Mouse (Mus musculus): ENCODE measurements around the gene Egfl7.

Gene Egfl7

GRCm38 (mm10) chr2:26594461-26594933 lies 14.7 kb downstream of the Egfl7 start:
- DNase-seq (ENCODE audit: low spot score) = no peak

GRCm38 (mm10) chr2:26594934-26595724 lies 15.3 kb downstream of the Egfl7 start:
- DNase-seq (ENCODE audit: low spot score) = no peak

- no peak for DNase-seq (ENCODE audit: low spot score)
Observed at GRCm38 (mm10) chr2:26595725-26596435, 16.1 kb downstream of the Egfl7 start.

- no peak for DNase-seq (ENCODE audit: low spot score)
Observed at GRCm38 (mm10) chr2:26596898-26597297, 17.1 kb downstream of the Egfl7 start.

- DNase-seq (ENCODE audit: low spot score) = no peak
Observed at GRCm38 (mm10) chr2:26597810-26598209, 18.0 kb downstream of the Egfl7 start.

GRCm38 (mm10) chr2:26598462-26598861 lies 18.6 kb downstream of the Egfl7 start:
- DNase-seq (ENCODE audit: low spot score) = no peak

GRCm38 (mm10) chr2:26599965-26600364 lies 20.2 kb downstream of the Egfl7 start:
- no peak for DNase-seq (ENCODE audit: low spot score)

- no peak for DNase-seq (ENCODE audit: low spot score)
Observed at GRCm38 (mm10) chr2:26600664-26601063, 20.9 kb downstream of the Egfl7 start.

- no peak for DNase-seq (ENCODE audit: low spot score)
Observed at GRCm38 (mm10) chr2:26601595-26601994, 21.8 kb downstream of the Egfl7 start.

- DNase-seq (ENCODE audit: low spot score) = no peak
Observed at GRCm38 (mm10) chr2:26602631-26603030, 22.8 kb downstream of the Egfl7 start.

- DNase-seq (ENCODE audit: low spot score) = no peak
Observed at GRCm38 (mm10) chr2:26603159-26603558, 23.3 kb downstream of the Egfl7 start.

- peak; percentile 59 for DNase-seq (ENCODE audit: low spot score)
Observed at GRCm38 (mm10) chr2:26603720-26604671, 24.2 kb downstream of the Egfl7 start, which contains the start of gene Agpat2. TSS of gene Agpat2 (minus strand) at chr2:26604417.

- no peak for DNase-seq (ENCODE audit: low spot score)
Observed at GRCm38 (mm10) chr2:26605331-26605730, 25.5 kb downstream of the Egfl7 start.

GRCm38 (mm10) chr2:26606579-26606978 lies 26.8 kb downstream of the Egfl7 start:
- DNase-seq (ENCODE audit: low spot score) = no peak

- DNase-seq (ENCODE audit: low spot score) = no peak
Observed at GRCm38 (mm10) chr2:26607056-26607910, 27.5 kb downstream of the Egfl7 start.

- DNase-seq (ENCODE audit: low spot score) = no peak
Observed at GRCm38 (mm10) chr2:26608781-26609180, 29.0 kb downstream of the Egfl7 start.

GRCm38 (mm10) chr2:26609261-26609661 lies 29.4 kb downstream of the Egfl7 start:
- no peak for DNase-seq (ENCODE audit: low spot score)

- DNase-seq (ENCODE audit: low spot score) = no peak
Observed at GRCm38 (mm10) chr2:26610526-26610925, 30.7 kb downstream of the Egfl7 start.

GRCm38 (mm10) chr2:26611054-26611453 lies 31.2 kb downstream of the Egfl7 start:
- no peak for DNase-seq (ENCODE audit: low spot score)

GRCm38 (mm10) chr2:26611896-26612295 lies 32.1 kb downstream of the Egfl7 start:
- no peak for DNase-seq (ENCODE audit: low spot score)

- DNase-seq (ENCODE audit: low spot score) = no peak
Observed at GRCm38 (mm10) chr2:26614903-26615302, 35.1 kb downstream of the Egfl7 start.
